Comparison of ENCODE assay signal across 26 mouse cellular contexts in the genomic region with DNA sequence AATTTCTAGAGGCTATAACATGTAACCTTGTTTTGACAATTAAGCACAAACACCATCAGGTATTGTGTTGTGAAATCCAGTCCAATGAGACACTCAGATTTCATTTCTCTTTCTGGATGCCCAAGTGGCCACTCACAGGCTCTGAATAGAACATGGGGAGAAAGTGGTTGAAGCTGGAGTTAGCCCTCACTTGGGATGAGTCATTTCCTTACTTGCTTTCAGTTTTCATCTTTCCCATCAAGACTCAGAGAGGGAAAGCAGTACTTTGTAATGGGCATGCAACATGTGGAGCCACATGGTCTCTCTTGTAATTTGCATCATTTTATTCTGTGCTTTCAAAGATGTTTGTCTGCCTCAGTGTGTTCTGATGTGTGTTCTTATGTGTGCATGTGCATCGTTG.
"Had no signal": no experiment of that assay in that cellular context is flagged by ENCODE, and none has a peak within 500 bp of the region (broad histone marks: within the 10 kb centered on the region; RNA-seq: fewer than 3 reads in every experiment).

No protein-coding gene starts in this region.

- H3K27me3 ChIP-seq: heart, embryonic 12.5 days; hindbrain, embryonic 12.5 days; intestine, embryonic 15.5 days; limb, embryonic 12.5 days; liver, embryonic 13.5 days; liver, embryonic 15.5 days had no signal

- ATAC-seq: inflammation-experienced regulatory T-cells, adult 6 months; intestine, embryonic 15.5 days; intestine, postnatal 0 days had no signal

- H3K27ac ChIP-seq: gastrocnemius, adult 2 months; heart, adult 2 months; hindbrain, embryonic 10.5 days; hindbrain, embryonic 12.5 days; hindbrain, embryonic 14.5 days; intestine, embryonic 15.5 days; layer of hippocampus, adult 2 months; left cerebral cortex, adult 2 months; limb, embryonic 10.5 days; limb, embryonic 12.5 days; liver, embryonic 13.5 days; liver, embryonic 15.5 days had no signal

- DNase-seq: gastrocnemius, adult 2 months; gastrocnemius, postnatal 10 days; gastrocnemius, postnatal 25 days; heart, adult 2 months; heart, postnatal 10 days; heart, postnatal 4 days; kidney, adult 18-20 months; kidney, adult 8-10 months; kidney, postnatal 10 days; kidney, postnatal 25 days; kidney, postnatal 4 days; liver; liver, embryonic 13.5 days had no signal

- H3K9ac ChIP-seq: heart, embryonic 12.5 days; hindbrain, embryonic 12.5 days; hindbrain, embryonic 14.5 days; intestine, embryonic 15.5 days; limb, embryonic 12.5 days; liver, embryonic 13.5 days; liver, embryonic 15.5 days had no signal

- H3K9me3 ChIP-seq: heart, embryonic 12.5 days; hindbrain, embryonic 10.5 days; hindbrain, embryonic 12.5 days; intestine, embryonic 15.5 days; limb, embryonic 10.5 days; limb, embryonic 12.5 days; liver, embryonic 13.5 days; liver, embryonic 15.5 days had no signal

- H3K4me3 ChIP-seq: gastrocnemius, adult 2 months; heart, adult 2 months; heart, embryonic 12.5 days; hindbrain, embryonic 10.5 days; hindbrain, embryonic 12.5 days; intestine, embryonic 15.5 days; layer of hippocampus, adult 2 months; left cerebral cortex, adult 2 months; limb, embryonic 10.5 days; limb, embryonic 12.5 days; liver, embryonic 13.5 days; liver, embryonic 15.5 days had no signal

- H3K36me3 ChIP-seq: heart, embryonic 12.5 days; hindbrain, embryonic 10.5 days; hindbrain, embryonic 12.5 days; intestine, embryonic 15.5 days; limb, embryonic 10.5 days; limb, embryonic 12.5 days; liver, embryonic 13.5 days; liver, embryonic 15.5 days had no signal

- H3K4me2 ChIP-seq: heart, embryonic 12.5 days; hindbrain, embryonic 12.5 days; hindbrain, embryonic 14.5 days; intestine, embryonic 15.5 days; limb, embryonic 12.5 days; liver, embryonic 11.5 days; liver, embryonic 13.5 days; liver, embryonic 15.5 days had no signal

- H3K4me1 ChIP-seq: heart, embryonic 12.5 days; hindbrain, embryonic 10.5 days; hindbrain, embryonic 12.5 days; intestine, embryonic 15.5 days; limb, embryonic 10.5 days; limb, embryonic 12.5 days; liver, embryonic 13.5 days; liver, embryonic 15.5 days had no signal
